Mouse (Mus musculus): ENCODE measurements around the gene Hoxd10. TPM values are rescaled to one million over a fixed set of nuclear protein-coding genes. Genes with fewer than 3 reads are reported as not detected.
A peak's percentile ranks its signal among the peaks of the same experiment; 100 is the strongest.

The Hoxd10 gene
- polyA plus RNA-seq, 1 experiment from 2014 or later, result not detected

DNA sequence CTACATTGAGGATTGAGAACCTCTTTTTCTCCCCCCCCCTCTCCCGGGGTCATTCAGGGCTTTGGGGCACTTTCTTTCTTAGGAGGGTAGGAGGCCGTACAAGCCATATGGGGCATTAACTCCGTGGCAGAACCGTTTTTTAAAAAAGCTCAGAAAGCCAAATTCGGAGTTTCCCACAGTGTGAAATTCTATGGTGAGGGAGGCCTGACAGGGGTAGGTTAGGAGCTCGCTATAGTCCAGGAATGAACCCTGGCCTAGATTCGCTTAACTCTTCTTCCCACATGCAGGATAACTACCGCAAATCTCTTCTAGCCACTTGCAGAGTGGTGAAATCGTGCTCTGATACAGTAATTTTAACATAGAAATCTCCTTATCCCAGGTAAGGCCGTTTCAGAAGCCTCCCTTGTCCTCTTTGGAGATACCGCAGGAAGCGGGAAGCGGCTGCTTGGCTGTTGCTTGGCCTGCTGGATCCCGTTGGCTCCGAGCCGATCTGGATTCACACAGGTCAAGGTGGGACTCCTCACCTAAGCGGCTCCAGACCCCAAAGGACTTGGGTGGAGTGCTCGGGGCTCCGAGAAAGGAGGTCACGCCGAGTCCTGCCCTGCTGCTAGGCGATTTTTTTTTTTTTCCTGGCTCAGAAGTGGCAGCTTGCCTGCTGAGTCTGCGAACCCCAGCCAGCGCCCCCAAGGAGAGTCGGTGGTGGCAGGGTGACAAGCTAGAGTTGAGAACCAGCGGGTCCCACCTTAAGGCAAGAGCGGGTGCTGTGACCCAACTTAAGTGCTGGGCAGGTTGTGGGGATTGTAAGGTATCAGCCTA lies 43.5 kb downstream of the Hoxd10 start:
- H3K27me3 ChIP-seq (ENCODE audit: control insufficient read depth, insufficient read depth, low read length), result peaks cover 98% of the 10 kb centered on the region
- no peak overlapping the region for H3K9ac ChIP-seq (replicated peaks; ENCODE audit: low read length)
- no peak overlapping the region for H3K4me2 ChIP-seq (ENCODE audit: low read length)

DNA sequence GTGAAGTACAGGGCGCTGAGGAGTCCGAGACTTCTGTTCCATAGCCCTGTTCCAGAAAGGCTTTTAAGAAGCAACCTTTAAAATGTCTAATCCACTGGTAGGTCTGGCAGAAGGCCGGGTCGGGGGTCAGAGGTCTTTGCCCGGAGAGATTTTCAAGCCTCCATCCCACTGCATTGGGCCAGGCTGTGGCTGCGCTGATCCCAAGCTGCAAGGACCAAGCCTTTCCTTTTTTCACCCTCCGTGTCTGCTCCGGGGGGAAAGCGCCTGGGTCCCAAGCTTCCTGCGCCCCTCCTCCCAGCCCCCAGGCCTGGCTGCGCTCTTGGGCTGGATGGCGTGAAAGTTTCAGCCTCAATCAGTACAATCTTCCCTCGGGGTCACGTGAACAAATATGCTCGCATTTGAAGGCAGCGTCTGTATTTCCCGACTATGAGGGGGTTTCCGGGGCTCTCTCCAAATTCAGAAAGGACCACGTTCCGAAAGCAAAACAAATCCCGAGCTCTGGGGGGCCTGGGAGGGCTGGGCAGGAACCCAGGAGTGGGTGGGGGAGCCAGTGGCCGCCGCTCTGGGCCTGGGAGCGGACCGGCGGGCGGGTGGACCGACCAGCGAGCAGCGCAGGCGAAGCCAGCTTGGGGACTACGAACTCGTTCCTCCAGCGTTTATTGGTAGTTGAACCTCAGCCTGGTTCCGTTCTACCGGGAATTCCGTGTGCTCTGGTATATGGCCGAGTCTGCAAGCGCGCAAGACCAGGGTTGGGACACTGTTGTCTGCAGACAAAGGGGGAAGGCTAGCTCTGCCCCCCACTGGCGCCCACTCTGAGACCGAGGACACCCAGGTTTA lies 44.3 kb downstream of the Hoxd10 start:
- H3K27me3 ChIP-seq (ENCODE audit: control insufficient read depth, insufficient read depth, low read length), result peaks cover 97% of the 10 kb centered on the region
- DNase-seq (peak; percentile 48), ATAC-seq (ENCODE audit: low FRiP score, low TSS enrichment) (no peak)
- H3K9me3 ChIP-seq (ENCODE audit: control insufficient read depth, low read length), result no peaks in the 10 kb centered on the region
- H3K36me3 ChIP-seq (ENCODE audit: control insufficient read depth, insufficient read depth, low read length), result no peaks in the 10 kb centered on the region
- H3K4me2 ChIP-seq (ENCODE audit: low read length), result no peak overlapping the region
- H3K9ac ChIP-seq (replicated peaks; ENCODE audit: low read length), result no peak overlapping the region
- WGBS, result under 1% methylated on average over 42 of the region's 42 CpGs
- H3K27ac ChIP-seq (replicated peaks; ENCODE audit: low read depth, low read length), result no peak overlapping the region
- no peak overlapping the region for H3K4me3 ChIP-seq (replicated peaks; ENCODE audit: low read depth, low read length)
- H3K4me1 ChIP-seq (ENCODE audit: control insufficient read depth, insufficient read depth, low read length), result no peaks in the 10 kb centered on the region

More for the DNA sequence above, 43.5 kb downstream of the Hoxd10 start:
- Histone ChIP-seq H3K27ac (replicated peaks; ENCODE audit: low read depth, low read length) (no peak overlapping the region), H3K4me1 (ENCODE audit: control insufficient read depth, insufficient read depth, low read length) (no peaks in the 10 kb centered on the region), H3K36me3 (ENCODE audit: control insufficient read depth, insufficient read depth, low read length) (no peaks in the 10 kb centered on the region), H3K4me3 (replicated peaks; ENCODE audit: low read depth, low read length) (no peak overlapping the region), H3K9me3 (ENCODE audit: control insufficient read depth, low read length) (no peaks in the 10 kb centered on the region)
- WGBS, result under 1% methylated on average over 27 of the region's 27 CpGs
- ATAC-seq (ENCODE audit: low FRiP score, low TSS enrichment) (no peak), DNase-seq (peak; percentile 19)

DNA sequence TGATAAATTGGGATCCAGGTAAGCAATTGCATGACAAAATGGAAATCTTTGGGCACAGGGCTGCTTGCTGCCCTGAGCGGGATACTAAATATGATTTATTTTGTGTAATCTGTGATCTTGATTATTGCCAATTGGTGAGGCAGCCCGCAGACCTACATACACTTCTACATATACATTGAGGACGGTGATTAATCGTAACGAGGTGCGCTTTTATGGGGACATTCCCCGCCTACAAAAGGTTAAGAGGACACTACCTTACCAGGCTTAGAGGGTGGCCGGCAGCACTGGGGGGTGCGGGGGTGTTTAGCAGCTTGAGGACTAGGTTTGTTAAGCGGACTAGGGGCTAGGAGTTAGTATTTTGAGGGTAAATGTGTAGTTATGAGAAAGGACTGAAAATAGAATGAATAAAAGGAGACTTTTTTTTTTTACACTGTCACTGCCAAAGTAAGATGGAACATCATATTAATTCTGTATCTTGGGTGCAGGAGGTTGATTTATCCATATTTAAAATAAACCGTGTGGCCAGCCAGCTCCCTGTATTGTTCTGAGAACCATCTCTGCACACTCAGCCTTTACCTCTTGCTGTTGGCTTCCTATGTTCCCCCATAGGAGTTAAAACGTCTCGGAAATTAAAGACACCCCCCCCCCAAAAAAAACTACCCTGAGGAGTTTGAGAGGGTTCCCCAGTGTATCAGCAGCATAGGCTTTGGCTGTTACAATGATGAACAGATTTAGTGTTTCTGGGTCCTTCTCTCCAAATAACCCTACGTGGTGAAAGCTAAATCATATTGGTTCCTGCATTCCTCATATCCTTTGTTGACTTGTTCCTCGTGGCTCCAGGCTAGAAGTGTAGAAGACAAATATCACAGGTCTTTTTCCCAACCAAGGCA lies 45.2 kb downstream of the Hoxd10 start:
- H3K9ac ChIP-seq (replicated peaks; ENCODE audit: low read length), result no peak overlapping the region
- H3K27ac ChIP-seq (replicated peaks; ENCODE audit: low read depth, low read length), result no peak overlapping the region
- no peak overlapping the region for H3K4me3 ChIP-seq (replicated peaks; ENCODE audit: low read depth, low read length)
- no peaks in the 10 kb centered on the region for H3K36me3 ChIP-seq (ENCODE audit: control insufficient read depth, insufficient read depth, low read length)
- no peak overlapping the region for H3K4me2 ChIP-seq (ENCODE audit: low read length)
- peaks cover 97% of the 10 kb centered on the region for H3K27me3 ChIP-seq (ENCODE audit: control insufficient read depth, insufficient read depth, low read length)
- H3K4me1 ChIP-seq (ENCODE audit: control insufficient read depth, insufficient read depth, low read length), result no peaks in the 10 kb centered on the region
- H3K9me3 ChIP-seq (ENCODE audit: control insufficient read depth, low read length), result no peaks in the 10 kb centered on the region
- DNase-seq (peak; percentile 17), ATAC-seq (ENCODE audit: low FRiP score, low TSS enrichment) (no peak)
- 2% methylated on average over 15 of the region's 15 CpGs for WGBS

DNA sequence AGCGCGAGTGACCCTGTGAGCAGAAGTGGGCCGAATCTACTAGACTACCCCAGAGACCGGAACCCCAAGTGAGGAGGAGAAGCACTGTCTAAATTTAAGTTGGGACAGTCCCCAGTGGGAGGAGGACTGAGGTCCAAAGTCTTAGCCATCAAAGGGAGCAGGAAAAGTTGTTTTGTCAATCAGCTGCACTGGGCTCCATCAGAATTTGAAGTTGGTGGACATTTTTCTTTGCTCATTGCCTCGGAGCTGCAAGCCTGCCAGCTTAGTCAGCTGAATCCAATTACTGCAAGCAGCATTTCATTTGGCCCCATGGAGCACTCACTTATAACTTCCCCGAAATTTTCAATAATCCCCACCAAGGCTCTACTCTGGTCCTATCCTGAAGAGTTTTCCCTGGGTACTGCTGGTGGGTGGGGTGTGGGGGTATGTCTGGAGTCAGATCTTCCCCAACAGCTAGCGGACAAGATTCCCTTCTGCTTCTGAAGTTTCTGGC lies 45.9 kb downstream of the Hoxd10 start:
- Histone ChIP-seq H3K27ac (replicated peaks; ENCODE audit: low read depth, low read length) (no peak overlapping the region), H3K9ac (replicated peaks; ENCODE audit: low read length) (no peak overlapping the region), H3K27me3 (ENCODE audit: control insufficient read depth, insufficient read depth, low read length) (peaks cover 97% of the 10 kb centered on the region)

DNA sequence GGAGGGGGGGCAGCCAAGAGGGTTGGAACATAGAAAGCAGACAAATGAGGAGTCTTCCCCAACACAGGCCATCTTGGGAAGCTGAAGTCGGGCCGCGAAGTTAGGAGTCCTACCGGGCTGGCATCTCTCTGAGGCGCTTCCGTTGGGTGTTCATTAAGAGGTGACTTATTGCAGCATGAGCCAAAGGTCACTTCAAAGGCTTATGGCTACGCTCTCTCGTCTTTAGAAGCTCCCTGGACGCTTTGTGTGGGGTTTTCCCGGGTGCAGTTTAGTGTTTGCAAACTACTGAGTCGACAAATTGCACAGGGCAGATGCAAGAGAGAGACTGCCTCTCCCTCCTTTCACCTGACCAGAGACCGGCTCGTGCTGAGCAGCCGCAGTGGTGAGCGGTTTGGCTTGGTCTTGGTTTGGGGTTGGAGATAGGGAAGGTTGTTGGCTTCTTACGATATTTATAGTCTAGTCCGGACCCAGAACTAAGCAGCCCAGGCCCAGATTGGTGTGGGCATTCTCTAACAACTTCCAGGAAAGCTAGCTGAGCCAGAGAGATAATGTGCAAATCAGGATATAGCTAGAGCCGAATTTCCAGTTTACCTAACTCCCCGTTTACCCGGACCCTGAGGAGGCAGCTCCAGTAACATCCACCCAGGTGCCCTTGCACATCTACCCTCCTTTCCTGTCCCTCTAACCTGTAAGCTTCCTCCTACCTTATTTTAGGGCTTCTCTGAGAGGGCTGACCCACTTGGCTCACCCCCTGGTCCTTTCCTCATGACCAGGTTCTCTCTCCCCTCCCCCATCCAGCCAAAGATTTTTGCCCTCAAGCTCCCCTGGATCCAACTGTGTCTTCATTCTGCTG lies 47.1 kb downstream of the Hoxd10 start:
- Histone ChIP-seq H3K4me3 (replicated peaks; ENCODE audit: low read depth, low read length) (no peak overlapping the region), H3K4me2 (ENCODE audit: low read length) (no peak overlapping the region), H3K27me3 (ENCODE audit: control insufficient read depth, insufficient read depth, low read length) (peaks cover 99% of the 10 kb centered on the region), H3K9ac (replicated peaks; ENCODE audit: low read length) (no peak overlapping the region), H3K9me3 (ENCODE audit: control insufficient read depth, low read length) (no peaks in the 10 kb centered on the region), H3K36me3 (ENCODE audit: control insufficient read depth, insufficient read depth, low read length) (no peaks in the 10 kb centered on the region), H3K27ac (replicated peaks; ENCODE audit: low read depth, low read length) (no peak overlapping the region), H3K4me1 (ENCODE audit: control insufficient read depth, insufficient read depth, low read length) (no peaks in the 10 kb centered on the region)
- no peak for ATAC-seq (ENCODE audit: low FRiP score, low TSS enrichment)
- DNase-seq, result no peak
- WGBS, result 1% methylated on average over 20 of the region's 20 CpGs

More for the DNA sequence above, 45.9 kb downstream of the Hoxd10 start:
- WGBS, result under 1% methylated on average over 7 of the region's 7 CpGs
- ATAC-seq (ENCODE audit: low FRiP score, low TSS enrichment) (no peak), DNase-seq (no peak)
- H3K9me3 ChIP-seq (ENCODE audit: control insufficient read depth, low read length), result no peaks in the 10 kb centered on the region
- no peaks in the 10 kb centered on the region for H3K4me1 ChIP-seq (ENCODE audit: control insufficient read depth, insufficient read depth, low read length)
- H3K4me3 ChIP-seq (replicated peaks; ENCODE audit: low read depth, low read length), result no peak overlapping the region
- H3K36me3 ChIP-seq (ENCODE audit: control insufficient read depth, insufficient read depth, low read length), result no peaks in the 10 kb centered on the region
- no peak overlapping the region for H3K4me2 ChIP-seq (ENCODE audit: low read length)

DNA sequence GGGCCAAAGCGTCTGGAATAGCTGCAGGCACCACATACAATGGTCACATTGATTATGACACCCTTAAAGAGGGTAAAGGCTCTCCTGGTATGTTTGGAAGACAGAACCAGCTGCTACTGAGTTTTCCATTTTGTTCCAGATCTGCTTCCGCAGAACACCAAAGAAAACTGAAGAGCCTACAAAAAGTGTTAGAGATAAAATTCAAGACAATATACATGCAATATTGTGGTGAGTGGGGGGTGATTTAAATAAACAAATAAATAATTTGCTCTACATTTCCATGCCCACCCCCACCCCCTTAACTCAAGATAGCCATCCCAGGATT lies 47.7 kb downstream of the Hoxd10 start:
- Histone ChIP-seq H3K9ac (replicated peaks; ENCODE audit: low read length) (no peak overlapping the region), H3K27ac (replicated peaks; ENCODE audit: low read depth, low read length) (no peak overlapping the region), H3K27me3 (ENCODE audit: control insufficient read depth, insufficient read depth, low read length) (peaks cover 99% of the 10 kb centered on the region), H3K4me2 (ENCODE audit: low read length) (no peak overlapping the region), H3K4me3 (replicated peaks; ENCODE audit: low read depth, low read length) (no peak overlapping the region), H3K4me1 (ENCODE audit: control insufficient read depth, insufficient read depth, low read length) (no peaks in the 10 kb centered on the region), H3K36me3 (ENCODE audit: control insufficient read depth, insufficient read depth, low read length) (no peaks in the 10 kb centered on the region), H3K9me3 (ENCODE audit: control insufficient read depth, low read length) (no peaks in the 10 kb centered on the region)
- no peak for ATAC-seq (ENCODE audit: low FRiP score, low TSS enrichment)
- WGBS, result 10% methylated on average over 2 of the region's 2 CpGs
- no peak for DNase-seq

DNA sequence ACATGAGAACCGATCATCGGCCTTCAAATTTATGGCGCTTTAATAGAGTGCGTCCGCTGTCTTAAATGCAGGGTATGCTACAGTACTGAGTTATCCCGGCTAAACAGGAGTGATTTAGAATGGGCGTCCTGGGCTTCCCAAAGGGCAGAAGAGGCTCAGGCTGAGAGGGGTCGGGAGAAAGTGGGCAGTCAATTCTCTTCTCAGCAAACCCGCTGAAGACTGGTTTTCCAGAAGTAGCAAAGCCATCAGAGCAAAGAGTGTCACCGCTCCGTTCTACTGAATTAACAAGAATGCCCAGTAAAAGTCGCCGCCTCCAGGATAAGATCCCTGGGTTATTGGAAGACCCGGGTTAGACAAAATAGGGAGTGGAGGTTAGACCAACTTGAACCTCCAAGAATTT lies 48.1 kb downstream of the Hoxd10 start:
- H3K36me3 ChIP-seq (ENCODE audit: control insufficient read depth, insufficient read depth, low read length), result no peaks in the 10 kb centered on the region
- no peak overlapping the region for H3K9ac ChIP-seq (replicated peaks; ENCODE audit: low read length)
- 2% methylated on average over 14 of the region's 14 CpGs for WGBS
- no peak for DNase-seq
- no peak for ATAC-seq (ENCODE audit: low FRiP score, low TSS enrichment)
- H3K9me3 ChIP-seq (ENCODE audit: control insufficient read depth, low read length), result no peaks in the 10 kb centered on the region
- no peaks in the 10 kb centered on the region for H3K4me1 ChIP-seq (ENCODE audit: control insufficient read depth, insufficient read depth, low read length)
- H3K4me3 ChIP-seq (replicated peaks; ENCODE audit: low read depth, low read length), result no peak overlapping the region
- H3K27ac ChIP-seq (replicated peaks; ENCODE audit: low read depth, low read length), result no peak overlapping the region
- no peak overlapping the region for H3K4me2 ChIP-seq (ENCODE audit: low read length)
- peaks cover 99% of the 10 kb centered on the region for H3K27me3 ChIP-seq (ENCODE audit: control insufficient read depth, insufficient read depth, low read length)

Data from midbrain, embryonic 14.5 days (tissue).